Mouse (Mus musculus) testis, adult 2 months (tissue): ENCODE results near the gene Eif4e1b.

Experiments used
- CTCF ChIP-seq: fragments of 200-500 bp; IDR thresholded peaks from 2 replicates; pipeline ENCODE4 v1.5.1; 2012; ENCODE audit warnings: low read depth, mild to moderate bottlenecking, inconsistent platforms, low read length, moderate library complexity; ENCODE audit not compliant: control insufficient read depth, insufficient read depth, insufficient replicate concordance
- POLR2A ChIP-seq: fragments of 200-500 bp; IDR thresholded peaks from 2 replicates; pipeline ENCODE4 v1.6.1; 2012; ENCODE audit warnings: low read depth, mild to moderate bottlenecking, inconsistent platforms, low read length, moderate library complexity; ENCODE audit not compliant: control insufficient read depth

GRCm38 (mm10) chr13:54758756-54759470 is 24.9 kb upstream of the Eif4e1b start:
- TF ChIP-seq POLR2A (no peak), CTCF (no peak)
